Comparison of ENCODE assay signal across 12 mouse cellular contexts in the genomic region with DNA sequence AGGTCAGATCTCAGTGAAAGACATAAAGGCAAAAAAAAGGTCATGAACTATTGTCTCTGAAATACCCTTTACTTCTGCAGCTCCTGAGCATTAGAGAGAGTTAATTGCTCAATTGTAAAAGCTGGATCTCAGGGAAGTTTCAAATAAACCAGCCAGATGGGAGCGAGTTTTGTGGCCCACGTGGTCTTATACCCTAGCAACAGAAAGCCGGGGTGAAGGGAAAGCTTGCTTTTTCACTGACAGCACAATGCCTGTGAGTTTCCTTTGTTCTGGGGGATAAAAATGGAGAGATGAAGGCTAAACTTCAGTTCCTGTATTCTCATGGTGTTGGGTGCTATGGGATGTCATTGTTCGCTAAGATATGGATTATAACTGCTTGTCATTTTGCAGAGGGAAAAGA.
DNase-seq lines count a peak whose midpoint lies in the region; ATAC-seq lines count a peak whose summit lies in the region.
"Had no signal": no experiment of that assay in that cellular context is flagged by ENCODE, and none has a peak within 500 bp of the region (broad histone marks: within the 10 kb centered on the region; RNA-seq: fewer than 3 reads in every experiment).

No protein-coding gene starts in this region.

- H3K9me3 ChIP-seq in forebrain, embryonic 16.5 days (ENCODE audit: control insufficient read depth, low read length) = no peaks in the 10 kb centered on the region
- no peaks in the 10 kb centered on the region for H3K9me3 ChIP-seq in neural tube, embryonic 14.5 days (ENCODE audit: control insufficient read depth, low read length)
- H3K9me3 ChIP-seq: heart, embryonic 15.5 days had no signal

- no peak overlapping the region for H3K9ac ChIP-seq in forebrain, embryonic 16.5 days (replicated peaks; ENCODE audit: low read depth, low read length)
- H3K9ac ChIP-seq in neural tube, embryonic 14.5 days (replicated peaks; ENCODE audit: low read depth, low read length) = no peak overlapping the region
- H3K9ac ChIP-seq: heart, embryonic 15.5 days had no signal

- no peaks in the 10 kb centered on the region for H3K27me3 ChIP-seq in forebrain, embryonic 16.5 days (replicated peaks; ENCODE audit: control insufficient read depth, insufficient read depth, low read length)
- no peaks in the 10 kb centered on the region for H3K27me3 ChIP-seq in neural tube, embryonic 14.5 days (ENCODE audit: control insufficient read depth, insufficient read depth, low read length)
- H3K27me3 ChIP-seq: heart, embryonic 15.5 days had no signal

- H3K27ac ChIP-seq in forebrain, embryonic 16.5 days (ENCODE audit: low read length) = peak overlapping the region; percentile 42; the same call in 1 of the 2 replicates
- no peak overlapping the region for H3K27ac ChIP-seq in neural tube, embryonic 14.5 days (ENCODE audit: low read depth, low read length)
- H3K27ac ChIP-seq: heart, embryonic 15.5 days had no signal

- H3K4me3 ChIP-seq in forebrain, embryonic 16.5 days (replicated peaks; ENCODE audit: low read length) = no peak overlapping the region
- no peak overlapping the region for H3K4me3 ChIP-seq in neural tube, embryonic 14.5 days (ENCODE audit: low read depth, low read length)
- H3K4me3 ChIP-seq: heart, embryonic 15.5 days; myocyte had no signal

- H3K4me2 ChIP-seq in forebrain, embryonic 16.5 days (ENCODE audit: low read length) = no peak overlapping the region
- H3K4me2 ChIP-seq in neural tube, embryonic 14.5 days (ENCODE audit: low read depth, low read length) = no peak overlapping the region
- H3K4me2 ChIP-seq: heart, embryonic 15.5 days had no signal

- DNase-seq in embryo, embryonic 10.5 days (ENCODE audit: low spot score) = peak; percentile 54
- peak; percentile 32 to 56 for DNase-seq in layer of hippocampus, postnatal 10 days (ENCODE audit: low spot score in 2 of 2)
- no peak for DNase-seq in adrenal gland, postnatal 36 days
- DNase-seq: adrenal gland, adult 2 months; cerebellum, adult 9-10 months; kidney, postnatal 10 days had no signal

- H3K36me3 ChIP-seq in forebrain, embryonic 16.5 days (ENCODE audit: control insufficient read depth, insufficient read depth) = no peaks in the 10 kb centered on the region
- no peaks in the 10 kb centered on the region for H3K36me3 ChIP-seq in neural tube, embryonic 14.5 days (ENCODE audit: control insufficient read depth, insufficient read depth, low read length)
- H3K36me3 ChIP-seq: heart, embryonic 15.5 days had no signal

- peaks cover 7% of the 10 kb centered on the region for H3K4me1 ChIP-seq in forebrain, embryonic 16.5 days (replicated peaks; ENCODE audit: control insufficient read depth, insufficient read depth, low read length)
- no peaks in the 10 kb centered on the region for H3K4me1 ChIP-seq in neural tube, embryonic 14.5 days (ENCODE audit: control insufficient read depth, insufficient read depth, low read length)
- H3K4me1 ChIP-seq: heart, embryonic 15.5 days had no signal

- ATAC-seq in forebrain, embryonic 16.5 days = peak; percentile 76
- ATAC-seq in neural tube, embryonic 14.5 days (ENCODE audit: low read depth) = peak; percentile 66
- no peak for ATAC-seq in cerebellum, adult (ENCODE audit: insufficient number of reproducible peaks, low FRiP score, low TSS enrichment)
- no peak for ATAC-seq in activated CD4-positive, CD25-positive, alpha-beta regulatory T cell, adult 4 months

- WGBS in forebrain, embryonic 16.5 days = 28% methylated on average over 4 of the region's 4 CpGs
- WGBS in neural tube, embryonic 14.5 days = 30% methylated on average over 4 of the region's 4 CpGs

Comparison
In these comparisons a context has a peak if more than half of its experiments do, and no peak if none do; other contexts are left out.
1. DNase-seq: peak in embryo, embryonic 10.5 days (single experiment) and layer of hippocampus, postnatal 10 days (2 of 2); none in adrenal gland, postnatal 36 days (0 of 2).
2. ATAC-seq: peak in forebrain, embryonic 16.5 days (single experiment) and neural tube, embryonic 14.5 days (single experiment); none in cerebellum, adult (single experiment) and activated CD4-positive, CD25-positive, alpha-beta regulatory T cell, adult 4 months (single experiment).